Mouse (Mus musculus): ENCODE data around the gene Naa38. TPM values are rescaled to one million over a fixed set of nuclear protein-coding genes. Genes with fewer than 3 reads are reported as not detected.

Naa38 gene
- polyA plus RNA-seq, 1 experiment from 2014 or later: 127 TPM

GRCm38 (mm10) chr11:69432640-69432982 is 37.3 kb downstream of the Naa38 start:
- no peaks in the 10 kb centered on the region for H3K9me3 ChIP-seq
- no peak overlapping the region for H3K27ac ChIP-seq
- H3K9ac ChIP-seq: no peak overlapping the region
- peaks cover 19% of the 10 kb centered on the region for H3K4me1 ChIP-seq
- H3K36me3 ChIP-seq: no peaks in the 10 kb centered on the region
- 65% methylated on average over 11 of the region's 11 CpGs for WGBS
- H3K4me2 ChIP-seq (replicated peaks): no peak overlapping the region
- H3K27me3 ChIP-seq: no peaks in the 10 kb centered on the region
- 0 out of 2 replicates have a peak, but pooled peaks have one; percentile 12 for ATAC-seq (ENCODE audit: low FRiP score, low read depth)
- H3K4me3 ChIP-seq: no peak overlapping the region

GRCm38 (mm10) chr11:69433189-69433588 is 37.9 kb downstream of the Naa38 start:
- Histone ChIP-seq H3K4me2 (replicated peaks) (no peak overlapping the region), H3K9me3 (no peaks in the 10 kb centered on the region), H3K4me1 (peaks cover 19% of the 10 kb centered on the region), H3K27ac (no peak overlapping the region), H3K36me3 (no peaks in the 10 kb centered on the region), H3K9ac (no peak overlapping the region), H3K27me3 (no peaks in the 10 kb centered on the region), H3K4me3 (no peak overlapping the region)
- WGBS: 53% methylated on average over 6 of the region's 6 CpGs
- ATAC-seq (ENCODE audit: low FRiP score, low read depth): no peak

GRCm38 (mm10) chr11:69437291-69437690 is 42.0 kb downstream of the Naa38 start:
- no peak overlapping the region for H3K27ac ChIP-seq
- no peak overlapping the region for H3K9ac ChIP-seq
- ATAC-seq (ENCODE audit: low FRiP score, low read depth): no peak
- no peaks in the 10 kb centered on the region for H3K36me3 ChIP-seq
- H3K9me3 ChIP-seq: no peaks in the 10 kb centered on the region
- H3K4me1 ChIP-seq: peaks cover 5% of the 10 kb centered on the region
- no peaks in the 10 kb centered on the region for H3K27me3 ChIP-seq
- WGBS: 31% methylated on average over 3 of the region's 3 CpGs
- H3K4me3 ChIP-seq: no peak overlapping the region
- no peak overlapping the region for H3K4me2 ChIP-seq (replicated peaks)

GRCm38 (mm10) chr11:69443328-69443727 is 48.0 kb downstream of the Naa38 start:
- Histone ChIP-seq H3K4me3 (no peak overlapping the region), H3K27ac (no peak overlapping the region), H3K4me2 (replicated peaks) (no peak overlapping the region), H3K4me1 (no peaks in the 10 kb centered on the region), H3K36me3 (no peaks in the 10 kb centered on the region), H3K9ac (no peak overlapping the region), H3K27me3 (no peaks in the 10 kb centered on the region), H3K9me3 (0 out of 2 replicates have a peak, but pooled peaks cover 6% of the 10 kb centered on the region)
- no peak for ATAC-seq (ENCODE audit: low FRiP score, low read depth)
- WGBS: 37% methylated on average over 5 of the region's 5 CpGs

Other genes with a start within 250 kb of the Naa38 start
- gene Alox12b, start 238.5 kb upstream of the Naa38 start, polyA plus RNA-seq (2015; fragmentation: Nextera tagmentation; extraction: Ambion mirVana): 0.22 and 0.25 TPM in 2 replicates
- 0.08 and 0.09 TPM in 2 replicates for gene Alox8, start 197.6 kb upstream of the Naa38 start, polyA plus RNA-seq (2015; fragmentation: Nextera tagmentation; extraction: Ambion mirVana)
- 0.09 and 0.25 TPM in 2 replicates for gene Gucy2e, start 158.5 kb upstream of the Naa38 start, polyA plus RNA-seq (2015; fragmentation: Nextera tagmentation; extraction: Ambion mirVana)
- gene Cntrob, start 71.7 kb upstream of the Naa38 start, polyA plus RNA-seq (2015; fragmentation: Nextera tagmentation; extraction: Ambion mirVana): 25.3 and 26.4 TPM in 2 replicates
- 153 and 162 TPM in 2 replicates for gene Trappc1, start 71.5 kb upstream of the Naa38 start, polyA plus RNA-seq (2015; fragmentation: Nextera tagmentation; extraction: Ambion mirVana)
- 2.4 and 2.8 TPM in 2 replicates for gene Kcnab3, start 69.2 kb upstream of the Naa38 start, polyA plus RNA-seq (2015; fragmentation: Nextera tagmentation; extraction: Ambion mirVana)
- gene Rnf227, start 55.0 kb upstream of the Naa38 start, polyA plus RNA-seq (2015; fragmentation: Nextera tagmentation; extraction: Ambion mirVana): 24.6 and 24.9 TPM in 2 replicates
- gene Chd3, start 26.1 kb upstream of the Naa38 start, polyA plus RNA-seq (2015; fragmentation: Nextera tagmentation; extraction: Ambion mirVana): 117 and 119 TPM in 2 replicates
- 35.6 and 38.1 TPM in 2 replicates for gene Cyb5d1, start 144 bp downstream of the Naa38 start, polyA plus RNA-seq (2015; fragmentation: Nextera tagmentation; extraction: Ambion mirVana)
- gene Tmem88, start 2.7 kb downstream of the Naa38 start, polyA plus RNA-seq (2015; fragmentation: Nextera tagmentation; extraction: Ambion mirVana): 24.0 and 25.6 TPM in 2 replicates
- gene Kdm6b, start 18.2 kb downstream of the Naa38 start, polyA plus RNA-seq (2015; fragmentation: Nextera tagmentation; extraction: Ambion mirVana): 47.3 and 49.3 TPM in 2 replicates
- 2.2 and 2.4 TPM in 2 replicates for gene Dnah2, start 153.6 kb downstream of the Naa38 start, polyA plus RNA-seq (2015; fragmentation: Nextera tagmentation; extraction: Ambion mirVana)
- 45.8 and 47.6 TPM in 2 replicates for gene Efnb3, start 164.7 kb downstream of the Naa38 start, polyA plus RNA-seq (2015; fragmentation: Nextera tagmentation; extraction: Ambion mirVana)
- gene Wrap53, start 184.8 kb downstream of the Naa38 start, polyA plus RNA-seq (2015; fragmentation: Nextera tagmentation; extraction: Ambion mirVana): 28.3 and 31.0 TPM in 2 replicates
- 158 and 161 TPM in 2 replicates for gene Trp53, start 184.9 kb downstream of the Naa38 start, polyA plus RNA-seq (2015; fragmentation: Nextera tagmentation; extraction: Ambion mirVana)
- gene Atp1b2, start 210.5 kb downstream of the Naa38 start, polyA plus RNA-seq (2015; fragmentation: Nextera tagmentation; extraction: Ambion mirVana): 5.7 and 6.0 TPM in 2 replicates
- 0.22 TPM in 1 of 2 replicates, not detected in the other for gene Shbg, start 222.4 kb downstream of the Naa38 start, polyA plus RNA-seq (2015; fragmentation: Nextera tagmentation; extraction: Ambion mirVana)
- 24.1 and 28.0 TPM in 2 replicates for gene Sat2, start 226.5 kb downstream of the Naa38 start, polyA plus RNA-seq (2015; fragmentation: Nextera tagmentation; extraction: Ambion mirVana)
- 37.3 and 38.0 TPM in 2 replicates for gene Fxr2, start 237.5 kb downstream of the Naa38 start, polyA plus RNA-seq (2015; fragmentation: Nextera tagmentation; extraction: Ambion mirVana)

Data from limb, embryonic 13.5 days (tissue).